Mouse (Mus musculus): ENCODE data around the gene Zbtb17. TPM values are rescaled to one million over a fixed set of nuclear protein-coding genes. Genes with fewer than 3 reads are reported as not detected.

The Zbtb17 gene
- polyA plus RNA-seq, 1 experiment from 2014 or later = 29.5 TPM

DNA sequence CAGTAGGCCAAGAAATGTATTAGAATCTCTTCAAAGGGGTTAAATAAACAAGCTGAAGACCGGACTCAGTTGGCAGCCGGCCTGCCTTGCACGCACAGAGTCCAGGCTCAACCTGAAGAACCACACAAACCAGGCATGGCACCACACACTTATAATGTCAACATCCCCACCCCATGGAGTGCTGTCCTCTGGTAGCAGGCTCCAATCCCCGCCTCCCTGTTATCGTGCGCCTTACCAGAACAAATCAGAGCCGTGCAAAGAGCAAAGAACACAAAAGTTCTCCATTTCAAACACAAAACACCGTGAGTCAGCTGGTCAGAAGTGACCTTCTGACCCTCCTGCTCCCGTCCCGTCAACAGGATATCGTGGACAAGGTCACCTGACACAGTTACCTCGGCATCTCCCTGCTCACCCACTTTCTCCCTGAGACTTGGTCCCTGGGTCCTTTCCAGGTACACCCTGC lies 69.8 kb downstream of the Zbtb17 start:
- 53% methylated on average over 12 of the region's 12 CpGs for WGBS
- no peak for ATAC-seq (ENCODE audit: low FRiP score)

More for the DNA sequence above, 69.8 kb downstream of the Zbtb17 start:
- DNase-seq (ENCODE audit: low spot score) = no peak
- Histone ChIP-seq H3K27ac (no peak overlapping the region), H3K27me3 (ENCODE audit: control insufficient read depth, insufficient read depth, low read length) (no peaks in the 10 kb centered on the region), H3K4me1 (replicated peaks; ENCODE audit: control insufficient read depth, insufficient read depth, low read length) (0 out of 2 replicates have a peak, but pooled peaks cover 5% of the 10 kb centered on the region), H3K4me2 (replicated peaks) (no peak overlapping the region), H3K9ac (no peak overlapping the region), H3K9me3 (ENCODE audit: control insufficient read depth, low read length) (no peaks in the 10 kb centered on the region), H3K4me3 (replicated peaks; ENCODE audit: low read length) (no peak overlapping the region), H3K36me3 (replicated peaks; ENCODE audit: control insufficient read depth, insufficient read depth) (peaks cover 50% of the 10 kb centered on the region)

Other genes starting within 250 kb of the Zbtb17 start
- gene Rsg1, start 230.7 kb upstream of the Zbtb17 start, polyA plus RNA-seq (2014; fragmentation: Nextera tagmentation; extraction: Ambion mirVana) = 6.0 and 7.6 TPM in 2 replicates
- gene Arhgef19, start 205.2 kb upstream of the Zbtb17 start, polyA plus RNA-seq (2014; fragmentation: Nextera tagmentation; extraction: Ambion mirVana) = 0.78 and 1.1 TPM in 2 replicates
- gene Epha2, start 143.4 kb upstream of the Zbtb17 start, polyA plus RNA-seq (2014; fragmentation: Nextera tagmentation; extraction: Ambion mirVana) = 0.64 and 0.95 TPM in 2 replicates
- gene Fam131c, start 76.4 kb upstream of the Zbtb17 start, polyA plus RNA-seq (2014; fragmentation: Nextera tagmentation; extraction: Ambion mirVana) = 40.1 and 50.4 TPM in 2 replicates
- gene Clcnka, start 45.9 kb upstream of the Zbtb17 start, polyA plus RNA-seq (2014; fragmentation: Nextera tagmentation; extraction: Ambion mirVana) = 0.20 and 0.56 TPM in 2 replicates
- gene Clcnkb, start 28.6 kb upstream of the Zbtb17 start, polyA plus RNA-seq (2014; fragmentation: Nextera tagmentation; extraction: Ambion mirVana) = not detected in 2 replicates
- gene Hspb7, start 23.9 kb upstream of the Zbtb17 start, polyA plus RNA-seq (2014; fragmentation: Nextera tagmentation; extraction: Ambion mirVana) = 0.16 TPM in 1 of 2 replicates, not detected in the other
- gene Srarp, start 8.5 kb upstream of the Zbtb17 start, polyA plus RNA-seq (2014; fragmentation: Nextera tagmentation; extraction: Ambion mirVana) = 0.29 TPM in 1 of 2 replicates, not detected in the other
- gene Spen, start 93.9 kb downstream of the Zbtb17 start, polyA plus RNA-seq (2014; fragmentation: Nextera tagmentation; extraction: Ambion mirVana) = 20.3 and 20.4 TPM in 2 replicates
- gene Fblim1, start 161.4 kb downstream of the Zbtb17 start, polyA plus RNA-seq (2014; fragmentation: Nextera tagmentation; extraction: Ambion mirVana) = 41.3 and 43.6 TPM in 2 replicates
- 0.17 TPM in 1 of 2 replicates, not detected in the other for gene Tmem82, start 174.0 kb downstream of the Zbtb17 start, polyA plus RNA-seq (2014; fragmentation: Nextera tagmentation; extraction: Ambion mirVana)
- not detected in 2 replicates for gene Slc25a34, start 179.2 kb downstream of the Zbtb17 start, polyA plus RNA-seq (2014; fragmentation: Nextera tagmentation; extraction: Ambion mirVana)
- 3.9 and 4.4 TPM in 2 replicates for gene Plekhm2, start 220.2 kb downstream of the Zbtb17 start, polyA plus RNA-seq (2014; fragmentation: Nextera tagmentation; extraction: Ambion mirVana)
- 0.29 TPM in 1 of 2 replicates, not detected in the other for gene Rsc1a1, start 240.9 kb downstream of the Zbtb17 start, polyA plus RNA-seq (2014; fragmentation: Nextera tagmentation; extraction: Ambion mirVana)